Mouse (Mus musculus): ENCODE results near the gene Vmn2r59.
"Not testable (repeated sequence)": the region's sequence is repeated elsewhere in the genome, so short reads cannot be mapped to it uniquely, and the experiment has no call there.

Vmn2r59 gene

GRCm38 (mm10) chr7:42058923-42059322 is at the start of gene Vmn2r59:
TSS of gene Vmn2r59 (minus strand) at chr7:42059023.
- in situ Hi-C loops (cut with MboI, MseI): no loop called here

GRCm38 (mm10) chr7:42107470-42107869 is 48.6 kb upstream of the Vmn2r59 start, which contains the start of gene Vmn2r60:
TSS of gene Vmn2r60 (plus strand) at chr7:42107770.
- in situ Hi-C loops (cut with MboI, MseI): no loop called here

- in situ Hi-C loops (cut with MboI, MseI): not testable (repeated sequence)
Measured at GRCm38 (mm10) chr7:42107061-42107460, 48.2 kb upstream of the Vmn2r59 start.

Measured in T-helper 1 cell (primary cell).